Mouse (Mus musculus) kidney, embryonic 16.5 days (tissue): ENCODE results near the gene Mlana. TPM values are rescaled to one million over a fixed set of nuclear protein-coding genes. Genes with fewer than 3 reads are reported as not detected.

Experiments
- ATAC-seq: fragments of 200-750 bp; cut with Nextera tagmentation; 2 replicates; pipeline ENCODE4 v1.8.0; 2017; ENCODE audit warnings: moderate TSS enrichment; ENCODE audit not compliant: low FRiP score, low TSS enrichment
- H3K27ac ChIP-seq: fragments of 300-500 bp; sonication (generic); 2 replicates; pipeline ENCODE4 v1.5.1; 2014; ENCODE audit warnings: low read length
- H3K27me3 ChIP-seq: fragments of 300-500 bp; sonication (generic); 2 replicates; pipeline ENCODE4 v1.6.1; 2014; ENCODE audit warnings: low read length, control low read depth, mixed read lengths; ENCODE audit not compliant: insufficient read depth
- H3K36me3 ChIP-seq: fragments of 300-500 bp; sonication (generic); 2 replicates; pipeline ENCODE4 v1.6.1; 2014; ENCODE audit warnings: low read length, control low read depth, mixed read lengths; ENCODE audit not compliant: insufficient read depth
- H3K4me1 ChIP-seq: fragments of 300-500 bp; sonication (generic); 2 replicates; pipeline ENCODE4 v1.6.1; 2014; ENCODE audit warnings: low read length, control low read depth, mixed read lengths; ENCODE audit not compliant: insufficient read depth
- H3K4me2 ChIP-seq: fragments of 300-500 bp; sonication (generic); replicated peaks from 2 replicates; pipeline ENCODE4 v1.6.1; 2014; ENCODE audit warnings: low read depth, low read length
- H3K4me3 ChIP-seq: fragments of 300-500 bp; sonication (generic); 2 replicates; pipeline ENCODE4 v1.5.1; 2014; ENCODE audit warnings: mild to moderate bottlenecking, low read length
- H3K9ac ChIP-seq: fragments of 300-500 bp; sonication (generic); replicated peaks from 2 replicates; pipeline ENCODE4 v1.6.1; 2014; ENCODE audit warnings: low read length
- H3K9me3 ChIP-seq: fragments of 300-500 bp; sonication (generic); 2 replicates; pipeline ENCODE4 v1.6.1; 2016; ENCODE audit warnings: low read length, control low read depth
- WGBS: fragments of 180-500 bp; shearing (Covaris S2); extraction: QIAGEN DNeasy Blood & Tissue Kit; methylation state at CpG from one replicate; pipeline ENCODE4 v1.1.7; 2014; 5-methylcytosine and 5-hydroxymethylcytosine counted together
- polyA plus RNA-seq: library from polyadenylated mRNA; unstranded; fragments of >200 nt; fragmentation: Nextera tagmentation; extraction: Ambion mirVana; gene quantifications from 2 replicates; pipeline ENCODE4 v1.2.1, GENCODE M21; 2015

Mlana gene
- polyA plus RNA-seq, 1 experiment from 2014 or later: not detected

DNA sequence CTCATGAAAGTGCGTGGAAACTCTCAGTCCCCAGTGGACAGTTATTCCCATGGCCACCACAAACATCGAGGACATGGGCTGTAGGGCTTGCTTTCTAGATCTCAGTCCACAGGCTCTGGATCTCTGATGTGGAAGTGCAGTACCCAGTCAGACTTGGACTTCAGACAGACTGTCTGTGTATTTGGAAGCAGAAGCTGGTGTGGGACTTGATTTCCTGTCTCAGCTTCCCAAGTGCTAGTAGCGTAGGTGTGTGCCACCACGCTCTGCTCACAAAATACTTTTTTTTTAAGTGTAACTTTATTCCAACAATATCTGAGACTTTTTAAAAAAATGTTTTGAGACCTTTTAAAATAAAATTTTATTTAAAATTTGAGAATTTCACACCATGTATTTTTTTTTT, 1.3 kb upstream of the Mlana start:
- 92% methylated on average over 4 of the region's 4 CpGs for WGBS
- no peak overlapping the region for H3K4me2 ChIP-seq
- H3K4me1 ChIP-seq: no peaks in the 10 kb centered on the region
- H3K4me3 ChIP-seq: no peak overlapping the region
- no peak overlapping the region for H3K27ac ChIP-seq
- no peak overlapping the region for H3K9ac ChIP-seq
- H3K36me3 ChIP-seq: no peaks in the 10 kb centered on the region
- no peak for ATAC-seq
- no peaks in the 10 kb centered on the region for H3K9me3 ChIP-seq
- no peaks in the 10 kb centered on the region for H3K27me3 ChIP-seq

DNA sequence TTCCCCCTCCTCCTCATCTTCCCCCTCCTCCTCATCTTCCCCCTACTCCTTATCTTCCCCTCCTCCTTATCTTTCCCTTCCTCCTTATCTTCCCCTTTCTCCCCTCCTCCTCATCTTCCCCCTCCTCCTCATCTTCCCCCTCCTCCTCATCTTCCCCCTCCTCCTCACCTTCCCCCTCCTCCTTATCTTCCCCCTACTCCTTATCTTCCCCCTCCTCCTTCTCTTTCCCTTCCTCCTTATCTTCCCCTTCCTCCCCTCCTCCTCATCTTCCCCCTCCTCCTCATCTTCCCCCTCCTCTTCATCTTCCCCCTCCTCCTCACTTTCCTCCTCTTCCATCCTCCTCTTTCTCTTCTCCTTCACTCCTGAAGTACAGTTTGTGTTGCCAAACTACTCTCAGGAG, 784 bp upstream of the Mlana start:
- no peak for ATAC-seq
- Histone ChIP-seq H3K9ac (no peak overlapping the region), H3K27ac (no peak overlapping the region)

DNA sequence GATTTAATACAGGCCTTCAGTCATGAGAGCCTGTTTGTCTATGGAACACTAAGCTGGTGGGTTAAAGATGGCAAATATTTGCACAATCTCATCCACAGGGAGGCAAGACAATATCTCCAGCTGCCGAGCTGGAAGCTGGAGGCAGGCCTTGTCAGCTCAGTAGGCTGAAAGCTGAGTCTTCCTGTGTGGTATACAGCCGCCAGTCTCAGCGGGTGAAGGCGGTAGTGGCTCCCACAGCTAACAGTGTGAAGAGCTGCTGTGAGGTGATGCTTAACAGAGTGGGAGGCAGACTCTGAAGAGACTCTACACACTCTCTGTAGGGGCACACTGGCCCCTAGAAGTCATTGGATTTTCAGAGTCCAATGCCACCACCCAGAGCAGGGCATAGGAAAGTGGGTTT, 4.1 kb downstream of the Mlana start:
- H3K4me3 ChIP-seq: no peak overlapping the region
- H3K27me3 ChIP-seq: no peaks in the 10 kb centered on the region
- no peaks in the 10 kb centered on the region for H3K9me3 ChIP-seq
- WGBS: 68% methylated on average over 4 of the region's 4 CpGs
- no peak overlapping the region for H3K27ac ChIP-seq
- no peak overlapping the region for H3K4me2 ChIP-seq
- no peaks in the 10 kb centered on the region for H3K36me3 ChIP-seq
- no peak overlapping the region for H3K9ac ChIP-seq
- no peaks in the 10 kb centered on the region for H3K4me1 ChIP-seq
- ATAC-seq: no peak

More for the DNA sequence above, 784 bp upstream of the Mlana start:
- Histone ChIP-seq H3K36me3 (no peaks in the 10 kb centered on the region), H3K4me1 (no peaks in the 10 kb centered on the region), H3K4me2 (no peak overlapping the region), H3K27me3 (no peaks in the 10 kb centered on the region), H3K9me3 (no peaks in the 10 kb centered on the region), H3K4me3 (no peak overlapping the region)

DNA sequence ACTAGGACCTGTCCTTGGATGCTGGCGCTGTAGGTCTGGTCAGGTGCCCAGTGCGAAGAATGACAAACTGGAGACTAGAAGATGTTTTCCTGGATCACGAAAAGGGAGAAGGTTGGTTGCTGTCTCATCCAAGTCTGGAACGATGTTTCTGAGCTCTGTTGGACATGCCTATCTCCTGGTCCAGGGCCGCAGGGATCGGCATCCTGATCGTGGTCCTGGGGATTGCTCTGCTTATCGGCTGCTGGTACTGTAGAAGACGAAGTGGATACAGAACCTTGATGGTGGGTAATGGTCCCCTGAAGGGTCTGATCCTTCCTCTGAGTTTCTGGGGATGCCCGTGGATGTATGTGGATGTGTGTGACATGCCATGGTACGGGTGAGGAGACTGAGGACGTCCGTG, 6.8 kb downstream of the Mlana start:
- Histone ChIP-seq H3K9ac (no peak overlapping the region), H3K27me3 (no peaks in the 10 kb centered on the region), H3K9me3 (no peaks in the 10 kb centered on the region), H3K27ac (no peak overlapping the region), H3K4me1 (no peaks in the 10 kb centered on the region), H3K4me2 (no peak overlapping the region), H3K4me3 (no peak overlapping the region), H3K36me3 (no peaks in the 10 kb centered on the region)
- WGBS: 93% methylated on average over 13 of the region's 13 CpGs
- no peak for ATAC-seq

DNA sequence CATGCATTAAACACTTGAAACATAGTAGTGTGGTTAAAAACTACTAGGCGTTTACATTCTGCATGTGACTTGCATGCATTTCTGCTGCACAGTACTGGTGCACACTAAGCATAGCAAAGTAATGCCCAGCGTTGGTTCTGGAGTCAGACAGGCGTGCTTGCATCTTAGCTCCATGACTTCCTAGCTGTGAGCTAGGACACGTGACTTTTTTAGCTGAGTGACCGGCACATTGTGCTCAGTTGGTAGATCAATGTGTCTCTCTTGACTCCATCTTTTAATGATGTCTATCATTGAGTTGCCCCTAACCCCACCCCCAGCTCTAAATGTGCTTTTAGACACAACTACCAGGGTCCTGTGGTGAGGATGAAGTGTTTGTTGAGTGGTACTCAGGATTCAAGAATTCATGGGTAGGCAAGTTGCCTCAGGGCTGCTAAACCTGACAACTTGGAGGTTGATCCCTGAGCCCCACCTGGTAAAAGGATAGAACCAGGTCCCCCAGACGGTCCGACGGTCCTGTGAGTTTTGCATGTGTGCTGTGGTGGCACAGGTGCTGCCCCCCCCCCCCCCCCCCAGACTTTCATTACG, 9.8 kb downstream of the Mlana start:
- H3K27ac ChIP-seq: no peak overlapping the region
- H3K9ac ChIP-seq: no peak overlapping the region
- H3K4me2 ChIP-seq: peak overlapping the region; percentile 48; the same call in 1 of the 2 replicates
- ATAC-seq: no peak
- no peaks in the 10 kb centered on the region for H3K9me3 ChIP-seq
- H3K4me3 ChIP-seq: no peak overlapping the region
- WGBS: 83% methylated on average over 9 of the region's 9 CpGs
- H3K27me3 ChIP-seq: no peaks in the 10 kb centered on the region
- no peaks in the 10 kb centered on the region for H3K36me3 ChIP-seq
- no peaks in the 10 kb centered on the region for H3K4me1 ChIP-seq

DNA sequence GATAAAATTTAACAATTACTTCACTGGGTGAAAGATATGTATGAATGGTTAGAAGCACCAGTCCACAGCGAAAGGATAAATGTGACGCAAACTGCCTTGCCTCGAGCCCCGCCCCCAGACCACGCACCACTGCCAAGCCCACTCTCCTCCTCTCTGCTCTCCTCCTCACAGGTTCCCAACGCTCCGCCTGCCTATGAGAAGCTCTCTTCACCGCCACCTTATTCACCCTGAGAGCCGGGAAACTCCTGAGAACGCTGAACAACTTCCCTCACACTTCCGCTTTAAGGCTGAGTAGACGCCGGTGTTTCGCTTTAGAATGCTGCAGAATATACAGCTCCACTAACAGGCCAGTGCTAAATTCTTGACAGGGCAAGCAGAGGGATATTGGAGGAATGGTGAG, 10.4 kb downstream of the Mlana start:
- Histone ChIP-seq H3K27ac (no peak overlapping the region), H3K4me1 (no peaks in the 10 kb centered on the region), H3K27me3 (no peaks in the 10 kb centered on the region), H3K4me2 (peak overlapping the region; percentile 48), H3K9me3 (no peaks in the 10 kb centered on the region), H3K36me3 (no peaks in the 10 kb centered on the region), H3K9ac (peak overlapping the region; percentile 39; the same call in 1 of the 2 replicates), H3K4me3 (peak overlapping the region; percentile 35)
- peak; percentile 19; the same call in 1 of the 2 replicates for ATAC-seq
- 36% methylated on average over 14 of the region's 14 CpGs for whole genome bisulfite sequencing

DNA sequence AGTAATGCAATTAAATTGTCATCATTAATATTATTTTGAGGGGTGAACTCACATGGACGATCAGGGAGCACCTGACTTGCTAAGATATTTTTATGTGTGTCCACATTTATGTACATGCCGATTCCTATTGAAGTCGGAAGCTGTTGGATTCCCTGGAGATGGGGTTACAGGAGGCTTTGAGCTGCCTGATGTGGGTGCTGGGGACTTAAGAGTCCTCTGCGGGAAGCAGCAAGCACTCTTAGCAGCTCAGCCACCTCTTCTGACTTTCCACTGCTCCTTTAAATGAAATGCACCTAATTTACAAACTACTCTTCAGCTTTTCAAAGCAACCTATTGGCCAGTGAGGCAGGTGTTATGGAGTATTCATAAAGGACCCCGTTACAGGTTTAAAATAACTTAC, 10.8 kb downstream of the Mlana start:
- no peak for ATAC-seq
- H3K4me2 ChIP-seq: peak overlapping the region; percentile 48
- H3K36me3 ChIP-seq: no peaks in the 10 kb centered on the region
- no peak overlapping the region for H3K27ac ChIP-seq
- H3K4me3 ChIP-seq: peak overlapping the region; percentile 35; the same call in 1 of the 2 replicates
- H3K4me1 ChIP-seq: no peaks in the 10 kb centered on the region
- H3K9me3 ChIP-seq: no peaks in the 10 kb centered on the region
- no peaks in the 10 kb centered on the region for H3K27me3 ChIP-seq
- no peak overlapping the region for H3K9ac ChIP-seq
- WGBS: 52% methylated on average over 5 of the region's 5 CpGs

DNA sequence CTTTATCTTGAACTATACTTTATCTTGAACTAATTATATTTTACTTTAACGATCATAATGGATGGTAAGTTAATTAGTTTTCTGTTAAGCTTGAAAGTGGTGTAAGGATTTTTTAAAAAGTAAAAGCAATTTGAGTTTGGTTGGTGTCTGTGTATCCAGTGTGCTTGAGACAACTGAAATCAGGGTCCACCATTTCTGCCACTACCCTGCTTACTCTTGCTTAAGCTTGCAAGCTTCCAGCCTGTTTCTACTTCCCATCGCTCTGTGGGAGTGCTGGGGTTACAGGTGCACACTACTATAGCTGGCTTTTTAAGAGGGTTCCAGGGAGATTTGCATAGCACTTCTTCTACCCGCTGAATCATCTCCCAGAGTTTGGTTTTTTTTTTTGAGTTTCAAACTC, 11.8 kb downstream of the Mlana start:
- Histone ChIP-seq H3K36me3 (no peaks in the 10 kb centered on the region), H3K27ac (no peak overlapping the region), H3K9ac (no peak overlapping the region), H3K4me3 (no peak overlapping the region), H3K27me3 (no peaks in the 10 kb centered on the region), H3K4me2 (no peak overlapping the region), H3K4me1 (no peaks in the 10 kb centered on the region), H3K9me3 (no peaks in the 10 kb centered on the region)
- ATAC-seq: no peak
- WGBS: 73% methylated on average over 3 of the region's 3 CpGs

DNA sequence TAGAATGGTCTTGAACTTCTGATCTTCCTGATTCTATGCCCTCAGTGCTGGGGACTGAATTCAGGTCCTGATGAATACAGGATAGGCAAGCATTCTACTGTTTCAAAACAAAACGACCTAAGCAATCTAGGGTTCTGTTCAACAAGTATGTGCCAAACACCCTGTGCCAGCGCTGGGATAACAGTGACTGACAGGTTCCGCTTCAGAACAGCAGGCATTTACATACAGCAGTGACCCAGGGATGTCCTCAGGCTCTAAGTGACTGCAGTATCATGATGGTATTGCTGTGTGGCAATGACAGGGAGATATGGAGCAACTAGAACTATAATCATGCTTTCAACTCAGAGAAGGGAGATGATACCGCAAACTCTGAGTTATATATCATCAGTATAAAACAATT, 15.8 kb downstream of the Mlana start:
- no peak for ATAC-seq
- Histone ChIP-seq H3K27ac (no peak overlapping the region), H3K9ac (no peak overlapping the region), H3K9me3 (no peaks in the 10 kb centered on the region), H3K4me2 (no peak overlapping the region), H3K36me3 (peaks cover 20% of the 10 kb centered on the region), H3K27me3 (no peaks in the 10 kb centered on the region), H3K4me3 (no peak overlapping the region), H3K4me1 (no peaks in the 10 kb centered on the region)
- WGBS: 77% methylated on average over 4 of the region's 4 CpGs

DNA sequence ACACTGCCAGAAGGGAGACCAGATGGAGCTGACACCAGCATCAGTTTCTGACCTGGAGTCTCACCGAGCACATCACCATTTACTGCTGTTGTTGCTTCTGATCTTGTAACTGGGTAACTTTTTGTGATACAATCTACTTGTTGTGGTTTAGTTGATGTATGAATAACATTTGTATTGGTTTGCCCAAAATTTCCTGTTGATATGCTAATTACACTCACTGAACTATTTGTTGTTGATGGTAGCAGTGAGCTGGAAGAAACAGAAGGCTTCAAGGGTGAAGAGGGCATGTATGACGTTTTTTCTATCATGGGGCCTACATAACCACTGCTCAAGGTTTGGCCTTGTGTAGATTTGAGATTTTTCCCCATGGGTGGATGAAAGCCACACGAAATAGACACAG, 20.2 kb downstream of the Mlana start:
- no peaks in the 10 kb centered on the region for H3K4me1 ChIP-seq
- no peak overlapping the region for H3K27ac ChIP-seq
- no peak overlapping the region for H3K4me3 ChIP-seq
- H3K9me3 ChIP-seq: no peaks in the 10 kb centered on the region
- WGBS: 94% methylated on average over 3 of the region's 3 CpGs
- ATAC-seq: no peak
- H3K4me2 ChIP-seq: no peak overlapping the region
- no peaks in the 10 kb centered on the region for H3K27me3 ChIP-seq
- H3K36me3 ChIP-seq: peaks cover 31% of the 10 kb centered on the region
- no peak overlapping the region for H3K9ac ChIP-seq
